Mouse (Mus musculus): ENCODE measurements at regions not wholly inside any gene's neighbourhood (a gene's known extent, or its start where the extent isn't known, plus 50 kb on each side); places are given as distances from the start of the nearest gene placed in this dataset.

DNA sequence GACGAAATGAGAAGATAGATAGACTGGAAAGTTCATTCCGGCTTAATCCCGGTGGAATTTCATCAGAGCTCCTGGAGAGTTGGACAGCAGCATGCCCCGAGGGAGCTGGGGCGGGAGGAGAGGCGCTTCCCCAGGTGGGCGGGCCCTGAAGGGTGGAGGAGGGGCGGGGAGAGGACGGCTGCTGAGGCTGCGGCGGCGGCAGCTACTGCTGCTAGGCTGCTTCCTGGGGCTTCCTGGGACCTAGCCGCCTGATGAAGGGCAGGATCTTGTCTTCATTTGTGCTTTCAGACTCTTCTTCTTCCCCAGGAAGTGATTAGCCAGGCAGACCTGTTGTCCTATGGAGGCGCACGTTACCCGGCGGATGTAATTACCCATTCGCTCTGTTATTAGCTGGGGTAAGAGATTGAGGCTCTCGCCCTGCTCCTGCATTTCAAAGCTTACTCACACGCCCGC lies 69.3 kb upstream of the Gm11733 start:
- TF ChIP-seq CTCF (IDR thresholded peaks at IDR 0.05; ENCODE audit: insufficient read depth, low read depth, low read length) (no peak), POLR2A (IDR thresholded peaks at IDR 0.05; ENCODE audit: insufficient read depth, low read depth, low read length) (no peak)

All from olfactory bulb, adult 2 months (tissue).